Mouse (Mus musculus) megakaryocyte, embryonic 14.5 days (primary cell): ENCODE data around the gene Fam196a.

Experiments used
- FLI1 ChIP-seq: IDR thresholded peaks from 2 replicates; pipeline ENCODE4 v1.6.1; 2012; ENCODE audit warnings: low read length, inconsistent platforms, mixed read lengths
- GATA1 ChIP-seq: IDR thresholded peaks from 3 replicates; pipeline ENCODE4 v1.6.1; 2012; ENCODE audit warnings: mixed read lengths, low read length, inconsistent platforms, borderline replicate concordance

GRCm38 (mm10) chr7:134880431-134880830 is 57.8 kb downstream of the Fam196a start:
- TF ChIP-seq GATA1: no peak
- no peak for TF ChIP-seq FLI1
